Mouse (Mus musculus): Measurements from ENCODE around the gene 1700092M07Rik. TPM values are rescaled to one million over a fixed set of nuclear protein-coding genes. Genes with fewer than 3 reads are reported as not detected.

Gene 1700092M07Rik
- total and polyA plus RNA-seq, 2 experiments from 2014 or later: 0.85 TPM; not detected in 1

DNA sequence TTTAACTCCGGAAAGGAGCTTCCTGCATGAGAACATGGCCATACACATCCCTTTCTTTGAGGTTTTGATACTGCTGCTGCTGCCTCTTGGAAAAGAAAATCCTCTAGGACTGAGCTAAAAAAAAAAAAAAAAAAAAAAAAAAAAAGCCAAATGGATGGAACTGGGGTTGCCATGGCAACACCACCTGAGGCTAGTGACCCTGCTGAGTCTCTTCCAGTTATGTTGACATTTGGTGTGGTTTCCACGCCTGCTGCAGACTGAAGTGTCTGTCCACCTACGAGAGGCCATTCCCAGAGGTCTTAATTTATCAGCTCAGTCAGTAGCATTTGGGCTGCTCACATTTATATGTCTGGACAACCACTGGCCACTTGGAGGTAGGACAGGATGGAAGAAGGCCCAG, 48.0 kb downstream of the 1700092M07Rik start:
- ATAC-seq (no peak), DNase-seq (ENCODE audit: low spot score) (peak; percentile 56)
- Histone ChIP-seq H3K9ac (replicated peaks; ENCODE audit: low read length) (no peak overlapping the region), H3K9me3 (ENCODE audit: low read length) (no peaks in the 10 kb centered on the region), H3K27ac (peak overlapping the region; percentile 42; the same call in 1 of the 2 replicates), H3K27me3 (ENCODE audit: insufficient read depth, low read length) (no peaks in the 10 kb centered on the region), H3K4me3 (ENCODE audit: low read length) (no peak overlapping the region), H3K36me3 (ENCODE audit: insufficient read depth, low read length) (peaks cover 8% of the 10 kb centered on the region), H3K4me2 (ENCODE audit: low read depth, low read length) (no peak overlapping the region), H3K4me1 (ENCODE audit: insufficient read depth, low read length) (no peaks in the 10 kb centered on the region)
- no peak for TF ChIP-seq CTCF (IDR thresholded peaks at IDR 0.05; ENCODE audit: low read depth)
- WGBS: 22% methylated on average over 3 of the region's 3 CpGs

DNA sequence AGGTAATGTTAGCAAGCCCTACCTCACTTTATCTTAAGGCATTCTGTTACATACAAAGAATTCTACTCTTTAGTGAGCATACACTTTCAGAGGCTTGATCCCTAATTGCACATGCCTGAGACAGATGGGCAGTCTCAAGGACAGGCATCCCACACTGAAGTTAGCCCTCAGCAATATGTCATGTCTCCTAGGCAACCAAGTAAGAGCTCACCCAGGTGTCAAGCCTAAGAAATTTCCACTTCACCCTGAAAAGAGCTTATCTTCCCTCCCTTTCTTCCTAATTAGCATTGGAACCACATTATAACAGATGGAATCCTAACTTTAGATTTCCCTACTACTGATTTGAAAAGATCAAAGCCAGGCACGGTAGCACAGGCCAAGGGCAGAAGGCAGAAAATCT, 48.7 kb downstream of the 1700092M07Rik start:
- no peak overlapping the region for H3K9ac ChIP-seq (replicated peaks; ENCODE audit: low read length)
- H3K4me2 ChIP-seq (ENCODE audit: low read depth, low read length): no peak overlapping the region
- 40% methylated on average over 1 of the region's 1 CpGs for WGBS
- no peaks in the 10 kb centered on the region for H3K4me1 ChIP-seq (ENCODE audit: insufficient read depth, low read length)
- ATAC-seq (no peak), DNase-seq (ENCODE audit: low spot score) (no peak)
- H3K27me3 ChIP-seq (ENCODE audit: insufficient read depth, low read length): no peaks in the 10 kb centered on the region
- peak overlapping the region; percentile 42; the same call in 1 of the 2 replicates for H3K27ac ChIP-seq
- H3K36me3 ChIP-seq (ENCODE audit: insufficient read depth, low read length): peaks cover 13% of the 10 kb centered on the region
- no peaks in the 10 kb centered on the region for H3K9me3 ChIP-seq (ENCODE audit: low read length)
- TF ChIP-seq CTCF (IDR thresholded peaks at IDR 0.05; ENCODE audit: low read depth): no peak
- no peak overlapping the region for H3K4me3 ChIP-seq (ENCODE audit: low read length)

DNA sequence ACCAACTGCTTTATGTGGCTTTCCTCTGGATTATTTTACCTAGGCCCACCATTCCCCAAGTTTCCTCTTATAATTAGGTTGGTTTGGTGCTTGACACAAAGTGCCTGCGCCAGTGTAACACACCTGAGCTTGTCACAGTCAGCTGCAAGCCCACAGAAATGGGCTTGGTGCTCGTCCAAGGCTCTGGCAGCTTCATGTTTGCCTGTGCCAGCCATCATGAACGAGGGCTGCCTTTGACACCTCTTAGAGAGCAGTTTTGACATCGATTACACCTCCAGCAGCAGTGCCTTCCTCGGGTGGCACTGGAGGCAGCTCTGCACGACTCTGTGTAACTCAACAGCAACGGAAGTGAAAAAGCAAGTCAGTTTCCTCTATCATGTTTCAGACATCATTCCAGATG, 49.7 kb downstream of the 1700092M07Rik start:
- WGBS: 75% methylated on average over 7 of the region's 7 CpGs
- no peaks in the 10 kb centered on the region for H3K4me1 ChIP-seq (ENCODE audit: insufficient read depth, low read length)
- H3K9ac ChIP-seq (replicated peaks; ENCODE audit: low read length): no peak overlapping the region
- no peak overlapping the region for H3K4me3 ChIP-seq (ENCODE audit: low read length)
- no peaks in the 10 kb centered on the region for H3K27me3 ChIP-seq (ENCODE audit: insufficient read depth, low read length)
- DNase-seq (ENCODE audit: low spot score): no peak
- no peaks in the 10 kb centered on the region for H3K9me3 ChIP-seq (ENCODE audit: low read length)
- no peak for TF ChIP-seq CTCF (IDR thresholded peaks at IDR 0.05; ENCODE audit: low read depth)
- peaks cover 23% of the 10 kb centered on the region for H3K36me3 ChIP-seq (ENCODE audit: insufficient read depth, low read length)
- H3K27ac ChIP-seq: no peak overlapping the region
- ATAC-seq: no peak
- H3K4me2 ChIP-seq (ENCODE audit: low read depth, low read length): no peak overlapping the region

Small RNAs within 50 kb of the gene (microRNA-seq; reads per million reads assigned to microRNA genes)
- 0 reads per million in 2 experiments for gene Mir6992

Other genes with a start within 250 kb of the 1700092M07Rik start
Only the 30 nearest of the 33 such genes appear.
- gene Slc22a8, start 149.5 kb upstream of the 1700092M07Rik start, total RNA-seq (2014; rRNA removed): 15.7 and 18.5 TPM in 2 replicates
- 18.2 and 19.9 TPM in 2 replicates for gene Slc22a8, start 149.5 kb upstream of the 1700092M07Rik start, polyA plus RNA-seq (2015; fragmentation: Nextera tagmentation; extraction: Ambion mirVana)
- gene Slc22a6, start 122.7 kb upstream of the 1700092M07Rik start, total RNA-seq (2014; rRNA removed): 9.6 and 13.1 TPM in 2 replicates
- 8.9 and 9.8 TPM in 2 replicates for gene Slc22a6, start 122.7 kb upstream of the 1700092M07Rik start, polyA plus RNA-seq (2015; fragmentation: Nextera tagmentation; extraction: Ambion mirVana)
- gene Chrm1, start 76.9 kb upstream of the 1700092M07Rik start, total RNA-seq (2014; rRNA removed): 1.3 and 2.4 TPM in 2 replicates
- 0.80 and 0.88 TPM in 2 replicates for gene Chrm1, start 76.9 kb upstream of the 1700092M07Rik start, polyA plus RNA-seq (2015; fragmentation: Nextera tagmentation; extraction: Ambion mirVana)
- 154 and 155 TPM in 2 replicates for gene Slc3a2, start 17.3 kb upstream of the 1700092M07Rik start, total RNA-seq (2014; rRNA removed)
- 235 and 250 TPM in 2 replicates for gene Slc3a2, start 17.3 kb upstream of the 1700092M07Rik start, polyA plus RNA-seq (2015; fragmentation: Nextera tagmentation; extraction: Ambion mirVana)
- 46.7 and 49.7 TPM in 2 replicates for gene Wdr74, start 4.9 kb upstream of the 1700092M07Rik start, total RNA-seq (2014; rRNA removed)
- gene Wdr74, start 4.9 kb upstream of the 1700092M07Rik start, polyA plus RNA-seq (2015; fragmentation: Nextera tagmentation; extraction: Ambion mirVana): 78.7 and 79.2 TPM in 2 replicates
- 84.4 and 110 TPM in 2 replicates for gene Stx5a, start 695 bp downstream of the 1700092M07Rik start, total RNA-seq (2014; rRNA removed)
- 95.3 and 104 TPM in 2 replicates for gene Stx5a, start 695 bp downstream of the 1700092M07Rik start, polyA plus RNA-seq (2015; fragmentation: Nextera tagmentation; extraction: Ambion mirVana)
- gene Nxf1, start 16.4 kb downstream of the 1700092M07Rik start, total RNA-seq (2014; rRNA removed): 47.7 and 51.3 TPM in 2 replicates
- 88.3 and 89.5 TPM in 2 replicates for gene Nxf1, start 16.4 kb downstream of the 1700092M07Rik start, polyA plus RNA-seq (2015; fragmentation: Nextera tagmentation; extraction: Ambion mirVana)
- gene Tmem223, start 30.3 kb downstream of the 1700092M07Rik start, total RNA-seq (2014; rRNA removed): 269 and 347 TPM in 2 replicates
- gene Tmem223, start 30.3 kb downstream of the 1700092M07Rik start, polyA plus RNA-seq (2015; fragmentation: Nextera tagmentation; extraction: Ambion mirVana): 233 and 258 TPM in 2 replicates
- gene Tmem179b, start 33.7 kb downstream of the 1700092M07Rik start, total RNA-seq (2014; rRNA removed): 29.5 and 31.0 TPM in 2 replicates
- 27.0 and 27.7 TPM in 2 replicates for gene Tmem179b, start 33.7 kb downstream of the 1700092M07Rik start, polyA plus RNA-seq (2015; fragmentation: Nextera tagmentation; extraction: Ambion mirVana)
- 30.1 and 38.9 TPM in 2 replicates for gene Taf6l, start 45.7 kb downstream of the 1700092M07Rik start, total RNA-seq (2014; rRNA removed)
- 23.3 and 25.9 TPM in 2 replicates for gene Taf6l, start 45.7 kb downstream of the 1700092M07Rik start, polyA plus RNA-seq (2015; fragmentation: Nextera tagmentation; extraction: Ambion mirVana)
- 52.7 and 78.3 TPM in 2 replicates for gene Polr2g, start 57.9 kb downstream of the 1700092M07Rik start, total RNA-seq (2014; rRNA removed)
- gene Polr2g, start 57.9 kb downstream of the 1700092M07Rik start, polyA plus RNA-seq (2015; fragmentation: Nextera tagmentation; extraction: Ambion mirVana): 171 and 178 TPM in 2 replicates
- gene Zbtb3, start 61.8 kb downstream of the 1700092M07Rik start, total RNA-seq (2014; rRNA removed): 5.0 and 7.5 TPM in 2 replicates
- 4.4 and 4.7 TPM in 2 replicates for gene Zbtb3, start 61.8 kb downstream of the 1700092M07Rik start, polyA plus RNA-seq (2015; fragmentation: Nextera tagmentation; extraction: Ambion mirVana)
- gene Ttc9c, start 78.6 kb downstream of the 1700092M07Rik start, total RNA-seq (2014; rRNA removed): 41.0 and 55.2 TPM in 2 replicates
- gene Ttc9c, start 78.6 kb downstream of the 1700092M07Rik start, polyA plus RNA-seq (2015; fragmentation: Nextera tagmentation; extraction: Ambion mirVana): 41.1 and 42.5 TPM in 2 replicates
- 19.7 and 20.1 TPM in 2 replicates for gene Hnrnpul2, start 79.3 kb downstream of the 1700092M07Rik start, total RNA-seq (2014; rRNA removed)
- 5.6 TPM in 2 replicates for gene Hnrnpul2, start 79.3 kb downstream of the 1700092M07Rik start, polyA plus RNA-seq (2015; fragmentation: Nextera tagmentation; extraction: Ambion mirVana)
- gene AC129217.1, start 89.1 kb downstream of the 1700092M07Rik start, total RNA-seq (2014; rRNA removed): not detected in 2 replicates
- gene AC129217.1, start 89.1 kb downstream of the 1700092M07Rik start, polyA plus RNA-seq (2015; fragmentation: Nextera tagmentation; extraction: Ambion mirVana): not detected in 2 replicates
- gene Bscl2, start 96.7 kb downstream of the 1700092M07Rik start, total RNA-seq (2014; rRNA removed): 132 and 146 TPM in 2 replicates
- gene Bscl2, start 96.7 kb downstream of the 1700092M07Rik start, polyA plus RNA-seq (2015; fragmentation: Nextera tagmentation; extraction: Ambion mirVana): 104 and 107 TPM in 2 replicates
- gene Gng3, start 98.5 kb downstream of the 1700092M07Rik start, total RNA-seq (2014; rRNA removed): 93.2 and 99.7 TPM in 2 replicates
- gene Gng3, start 98.5 kb downstream of the 1700092M07Rik start, polyA plus RNA-seq (2015; fragmentation: Nextera tagmentation; extraction: Ambion mirVana): 591 and 626 TPM in 2 replicates
- 1.6 TPM in 2 replicates for gene Lrrn4cl, start 110.0 kb downstream of the 1700092M07Rik start, total RNA-seq (2014; rRNA removed)
- 1.5 and 1.8 TPM in 2 replicates for gene Lrrn4cl, start 110.0 kb downstream of the 1700092M07Rik start, polyA plus RNA-seq (2015; fragmentation: Nextera tagmentation; extraction: Ambion mirVana)
- 60.8 and 67.7 TPM in 2 replicates for gene Ubxn1, start 130.8 kb downstream of the 1700092M07Rik start, total RNA-seq (2014; rRNA removed)
- gene Ubxn1, start 130.8 kb downstream of the 1700092M07Rik start, polyA plus RNA-seq (2015; fragmentation: Nextera tagmentation; extraction: Ambion mirVana): 158 and 164 TPM in 2 replicates
- 17.9 and 21.1 TPM in 2 replicates for gene Uqcc3, start 140.2 kb downstream of the 1700092M07Rik start, total RNA-seq (2014; rRNA removed)
- 64.9 and 77.0 TPM in 2 replicates for gene Uqcc3, start 140.2 kb downstream of the 1700092M07Rik start, polyA plus RNA-seq (2015; fragmentation: Nextera tagmentation; extraction: Ambion mirVana)
- gene Lbhd1, start 143.0 kb downstream of the 1700092M07Rik start, total RNA-seq (2014; rRNA removed): 3.3 and 5.5 TPM in 2 replicates
- gene Lbhd1, start 143.0 kb downstream of the 1700092M07Rik start, polyA plus RNA-seq (2015; fragmentation: Nextera tagmentation; extraction: Ambion mirVana): 26.4 and 37.8 TPM in 2 replicates
- gene Gm49403, start 143.2 kb downstream of the 1700092M07Rik start, total RNA-seq (2014; rRNA removed): not detected in 2 replicates
- gene Gm49403, start 143.2 kb downstream of the 1700092M07Rik start, polyA plus RNA-seq (2015; fragmentation: Nextera tagmentation; extraction: Ambion mirVana): not detected in 2 replicates
- 13.6 and 29.8 TPM in 2 replicates for gene 1810009A15Rik, start 148.1 kb downstream of the 1700092M07Rik start, total RNA-seq (2014; rRNA removed)
- gene 1810009A15Rik, start 148.1 kb downstream of the 1700092M07Rik start, polyA plus RNA-seq (2015; fragmentation: Nextera tagmentation; extraction: Ambion mirVana): 37.7 and 38.6 TPM in 2 replicates
- gene Gm49416, start 148.2 kb downstream of the 1700092M07Rik start, total RNA-seq (2014; rRNA removed): 0.52 and 2.7 TPM in 2 replicates
- not detected in 2 replicates for gene Gm49416, start 148.2 kb downstream of the 1700092M07Rik start, polyA plus RNA-seq (2015; fragmentation: Nextera tagmentation; extraction: Ambion mirVana)
- gene Ints5, start 152.3 kb downstream of the 1700092M07Rik start, total RNA-seq (2014; rRNA removed): 40.8 and 46.3 TPM in 2 replicates
- 23.2 and 23.8 TPM in 2 replicates for gene Ints5, start 152.3 kb downstream of the 1700092M07Rik start, polyA plus RNA-seq (2015; fragmentation: Nextera tagmentation; extraction: Ambion mirVana)
- 103 and 110 TPM in 2 replicates for gene Ganab, start 157.4 kb downstream of the 1700092M07Rik start, total RNA-seq (2014; rRNA removed)
- 55.5 and 55.6 TPM in 2 replicates for gene Ganab, start 157.4 kb downstream of the 1700092M07Rik start, polyA plus RNA-seq (2015; fragmentation: Nextera tagmentation; extraction: Ambion mirVana)
- 88.7 and 97.5 TPM in 2 replicates for gene B3gat3, start 179.7 kb downstream of the 1700092M07Rik start, total RNA-seq (2014; rRNA removed)
- 80.9 and 92.3 TPM in 2 replicates for gene B3gat3, start 179.7 kb downstream of the 1700092M07Rik start, polyA plus RNA-seq (2015; fragmentation: Nextera tagmentation; extraction: Ambion mirVana)
- gene Rom1, start 188.6 kb downstream of the 1700092M07Rik start, total RNA-seq (2014; rRNA removed): 5.7 and 6.0 TPM in 2 replicates
- gene Rom1, start 188.6 kb downstream of the 1700092M07Rik start, polyA plus RNA-seq (2015; fragmentation: Nextera tagmentation; extraction: Ambion mirVana): 3.5 and 4.0 TPM in 2 replicates
- gene Eml3, start 188.8 kb downstream of the 1700092M07Rik start, total RNA-seq (2014; rRNA removed): 8.3 and 8.6 TPM in 2 replicates
- 11.0 and 11.8 TPM in 2 replicates for gene Eml3, start 188.8 kb downstream of the 1700092M07Rik start, polyA plus RNA-seq (2015; fragmentation: Nextera tagmentation; extraction: Ambion mirVana)
- gene Mta2, start 201.2 kb downstream of the 1700092M07Rik start, total RNA-seq (2014; rRNA removed): 65.1 and 71.4 TPM in 2 replicates
- 75.2 and 78.8 TPM in 2 replicates for gene Mta2, start 201.2 kb downstream of the 1700092M07Rik start, polyA plus RNA-seq (2015; fragmentation: Nextera tagmentation; extraction: Ambion mirVana)

Data from hindbrain, postnatal 0 days (tissue).